Mouse (Mus musculus): ENCODE measurements around the gene Atp5g3. TPM values are rescaled to one million over a fixed set of nuclear protein-coding genes. Genes with fewer than 3 reads are reported as not detected.
"Not testable (repeated sequence)": the region's sequence is repeated elsewhere in the genome, so short reads cannot be mapped to it uniquely, and the experiment has no call there.

The Atp5g3 gene
- polyA plus RNA-seq, 1 experiment from 2014 or later, result 1,258 TPM

- no peak for ATAC-seq (ENCODE audit: insufficient read depth, low FRiP score, low read depth)
- Histone ChIP-seq H3K27me3 (replicated peaks) (no peaks in the 10 kb centered on the region), H3K4me3 (replicated peaks) (no peak overlapping the region), H3K27ac (no peak overlapping the region), H3K9me3 (no peaks in the 10 kb centered on the region), H3K4me1 (no peaks in the 10 kb centered on the region), H3K4me2 (no peak overlapping the region), H3K36me3 (no peaks in the 10 kb centered on the region), H3K9ac (no peak overlapping the region)
- 59% methylated on average over 3 of the region's 3 CpGs for WGBS
Measured at GRCm38 (mm10) chr2:73925539-73925938, 14.4 kb upstream of the Atp5g3 start.

- peak; percentile 43; the same call in 1 of the 2 replicates for ATAC-seq (ENCODE audit: insufficient read depth, low FRiP score, low read depth)
- WGBS, result 18% methylated on average over 5 of the region's 5 CpGs
Measured at GRCm38 (mm10) chr2:73925089-73925488, 14.0 kb upstream of the Atp5g3 start.

GRCm38 (mm10) chr2:73919642-73920041 is 8.5 kb upstream of the Atp5g3 start:
- no peak overlapping the region for H3K9ac ChIP-seq
- H3K4me1 ChIP-seq, result no peaks in the 10 kb centered on the region
- no peaks in the 10 kb centered on the region for H3K36me3 ChIP-seq
- no peak for ATAC-seq (ENCODE audit: insufficient read depth, low FRiP score, low read depth)
- H3K9me3 ChIP-seq, result no peaks in the 10 kb centered on the region
- H3K27me3 ChIP-seq (replicated peaks), result no peaks in the 10 kb centered on the region
- no peak overlapping the region for H3K27ac ChIP-seq
- no peak overlapping the region for H3K4me3 ChIP-seq (replicated peaks)
- 63% methylated on average over 7 of the region's 7 CpGs for WGBS
- no peak overlapping the region for H3K4me2 ChIP-seq

More at GRCm38 (mm10) chr2:73925089-73925488, 14.0 kb upstream of the Atp5g3 start:
- Histone ChIP-seq H3K4me2 (no peak overlapping the region), H3K27me3 (replicated peaks) (no peaks in the 10 kb centered on the region), H3K27ac (no peak overlapping the region), H3K9ac (no peak overlapping the region), H3K4me1 (no peaks in the 10 kb centered on the region), H3K9me3 (no peaks in the 10 kb centered on the region), H3K4me3 (replicated peaks) (no peak overlapping the region), H3K36me3 (no peaks in the 10 kb centered on the region)

GRCm38 (mm10) chr2:73912264-73912663 is 1.1 kb upstream of the Atp5g3 start:
- Histone ChIP-seq H3K27ac (no peak overlapping the region), H3K9ac (no peak overlapping the region), H3K4me3 (replicated peaks) (no peak overlapping the region), H3K27me3 (replicated peaks) (no peaks in the 10 kb centered on the region), H3K4me2 (no peak overlapping the region), H3K4me1 (peaks cover 5% of the 10 kb centered on the region; the same call in 1 of the 2 replicates), H3K9me3 (no peaks in the 10 kb centered on the region), H3K36me3 (peaks cover 19% of the 10 kb centered on the region)
- ATAC-seq (ENCODE audit: insufficient read depth, low FRiP score, low read depth), result no peak
- WGBS, result 66% methylated on average over 3 of the region's 3 CpGs

GRCm38 (mm10) chr2:73910571-73911174 is 453 bp downstream of the Atp5g3 start:
- H3K27ac ChIP-seq, result peak overlapping the region; percentile 89
- peak overlapping the region; percentile 90 for H3K9ac ChIP-seq
- WGBS, result under 1% methylated on average over 44 of the region's 50 CpGs
- peak; percentile 58 for ATAC-seq (ENCODE audit: insufficient read depth, low FRiP score, low read depth)
- no peaks in the 10 kb centered on the region for H3K9me3 ChIP-seq
- H3K27me3 ChIP-seq (replicated peaks), result no peaks in the 10 kb centered on the region
- H3K36me3 ChIP-seq, result peaks cover 27% of the 10 kb centered on the region
- H3K4me3 ChIP-seq (replicated peaks), result peak overlapping the region; percentile 72
- peaks cover 5% of the 10 kb centered on the region; the same call in 1 of the 2 replicates for H3K4me1 ChIP-seq
- H3K4me2 ChIP-seq, result peak overlapping the region; percentile 67

GRCm38 (mm10) chr2:73909116-73909515 is 2.0 kb downstream of the Atp5g3 start:
- WGBS, result 87% methylated on average over 2 of the region's 2 CpGs
- H3K4me3 ChIP-seq (replicated peaks), result no peak overlapping the region
- no peak overlapping the region for H3K4me2 ChIP-seq
- H3K27ac ChIP-seq, result no peak overlapping the region
- H3K9me3 ChIP-seq, result no peaks in the 10 kb centered on the region
- ATAC-seq (ENCODE audit: insufficient read depth, low FRiP score, low read depth), result no peak
- peaks cover 30% of the 10 kb centered on the region for H3K36me3 ChIP-seq
- H3K9ac ChIP-seq, result no peak overlapping the region
- peaks cover 5% of the 10 kb centered on the region; the same call in 1 of the 2 replicates for H3K4me1 ChIP-seq
- H3K27me3 ChIP-seq (replicated peaks), result no peaks in the 10 kb centered on the region

- peaks cover 30% of the 10 kb centered on the region for H3K36me3 ChIP-seq
- H3K27me3 ChIP-seq (replicated peaks); H3K27ac ChIP-seq; H3K4me3 ChIP-seq (replicated peaks); ATAC-seq (ENCODE audit: insufficient read depth, low FRiP score, low read depth); H3K4me1 ChIP-seq; H3K9ac ChIP-seq; H3K4me2 ChIP-seq; H3K9me3 ChIP-seq: not testable (repeated sequence)
Measured at GRCm38 (mm10) chr2:73904679-73905078, 6.4 kb downstream of the Atp5g3 start.

- Histone ChIP-seq H3K36me3 (peaks cover 23% of the 10 kb centered on the region), H3K9me3 (no peaks in the 10 kb centered on the region), H3K4me2 (no peak overlapping the region), H3K9ac (no peak overlapping the region), H3K4me3 (replicated peaks) (no peak overlapping the region), H3K27ac (no peak overlapping the region), H3K27me3 (replicated peaks) (no peaks in the 10 kb centered on the region), H3K4me1 (no peaks in the 10 kb centered on the region)
- 93% methylated on average over 2 of the region's 2 CpGs for WGBS
- ATAC-seq (ENCODE audit: insufficient read depth, low FRiP score, low read depth), result no peak
Measured at GRCm38 (mm10) chr2:73903536-73903935, 7.6 kb downstream of the Atp5g3 start.

GRCm38 (mm10) chr2:73902328-73902727 is 8.8 kb downstream of the Atp5g3 start:
- not testable (repeated sequence) for H3K27ac ChIP-seq; ATAC-seq (ENCODE audit: insufficient read depth, low FRiP score, low read depth); H3K9me3 ChIP-seq; H3K27me3 ChIP-seq (replicated peaks); H3K4me2 ChIP-seq; H3K9ac ChIP-seq; H3K4me3 ChIP-seq (replicated peaks); H3K4me1 ChIP-seq
- peaks cover 11% of the 10 kb centered on the region for H3K36me3 ChIP-seq
- WGBS, result 89% methylated on average over 3 of the region's 3 CpGs

GRCm38 (mm10) chr2:73901169-73901568 is 10.0 kb downstream of the Atp5g3 start:
- Histone ChIP-seq H3K4me1 (no peaks in the 10 kb centered on the region), H3K4me3 (replicated peaks) (no peak overlapping the region), H3K27ac (no peak overlapping the region), H3K9ac (no peak overlapping the region), H3K9me3 (no peaks in the 10 kb centered on the region), H3K36me3 (0 out of 2 replicates have a peak, but pooled peaks cover 3% of the 10 kb centered on the region), H3K27me3 (replicated peaks) (no peaks in the 10 kb centered on the region), H3K4me2 (no peak overlapping the region)
- no peak for ATAC-seq (ENCODE audit: insufficient read depth, low FRiP score, low read depth)

GRCm38 (mm10) chr2:73900364-73900763 is 10.8 kb downstream of the Atp5g3 start:
- H3K9me3 ChIP-seq, result no peaks in the 10 kb centered on the region
- H3K4me1 ChIP-seq, result no peaks in the 10 kb centered on the region
- no peak overlapping the region for H3K27ac ChIP-seq
- no peak overlapping the region for H3K4me2 ChIP-seq
- no peak overlapping the region for H3K4me3 ChIP-seq (replicated peaks)
- WGBS, result 43% methylated on average over 1 of the region's 1 CpGs
- H3K27me3 ChIP-seq (replicated peaks), result no peaks in the 10 kb centered on the region
- ATAC-seq (ENCODE audit: insufficient read depth, low FRiP score, low read depth), result no peak
- H3K36me3 ChIP-seq, result no peaks in the 10 kb centered on the region
- H3K9ac ChIP-seq, result no peak overlapping the region

- not testable (repeated sequence) for ATAC-seq (ENCODE audit: insufficient read depth, low FRiP score, low read depth); H3K9ac ChIP-seq
- WGBS, result 77% methylated on average over 4 of the region's 4 CpGs
Measured at GRCm38 (mm10) chr2:73896919-73897318, 14.2 kb downstream of the Atp5g3 start.

More at GRCm38 (mm10) chr2:73896919-73897318, 14.2 kb downstream of the Atp5g3 start:
- not testable (repeated sequence) for H3K27me3 ChIP-seq (replicated peaks); H3K4me3 ChIP-seq (replicated peaks); H3K36me3 ChIP-seq; H3K4me1 ChIP-seq; H3K9me3 ChIP-seq; H3K4me2 ChIP-seq; H3K27ac ChIP-seq

All from stomach, embryonic 15.5 days (tissue).